Mouse (Mus musculus): ENCODE data around the gene Slc38a7. TPM values are rescaled to one million over a fixed set of nuclear protein-coding genes. Genes with fewer than 3 reads are reported as not detected.

Slc38a7 gene
- polyA plus RNA-seq, 1 experiment from 2014 or later = 13.5 TPM

GRCm38 (mm10) chr8:95816044-95816708, 37.2 kb downstream of the Slc38a7 start:
- Histone ChIP-seq H3K36me3 (no peaks in the 10 kb centered on the region), H3K4me3 (no peak overlapping the region), H3K27me3 (ENCODE audit: insufficient read depth, poor library complexity, severe bottlenecking) (no peaks in the 10 kb centered on the region), H3K27ac (peak overlapping the region; percentile 67; the same call in 1 of the 2 replicates), H3K4me1 (peaks cover 41% of the 10 kb centered on the region), H3K9me3 (no peaks in the 10 kb centered on the region)
- no peak for DNase-seq (ENCODE audit: low spot score)
- 41% methylated on average over 6 of the region's 6 CpGs for WGBS

GRCm38 (mm10) chr8:95810184-95810591, 43.2 kb downstream of the Slc38a7 start:
- Histone ChIP-seq H3K9me3 (no peaks in the 10 kb centered on the region), H3K36me3 (no peaks in the 10 kb centered on the region), H3K27me3 (ENCODE audit: insufficient read depth, poor library complexity, severe bottlenecking) (no peaks in the 10 kb centered on the region), H3K4me1 (peaks cover 36% of the 10 kb centered on the region), H3K27ac (peak overlapping the region; percentile 77), H3K4me3 (no peak overlapping the region)
- DNase-seq (ENCODE audit: low spot score) = no peak
- 13% methylated on average over 3 of the region's 3 CpGs for WGBS

GRCm38 (mm10) chr8:95809116-95809515, 44.2 kb downstream of the Slc38a7 start:
- H3K4me1 ChIP-seq = peaks cover 42% of the 10 kb centered on the region
- no peak overlapping the region for H3K27ac ChIP-seq
- H3K4me3 ChIP-seq = no peak overlapping the region

GRCm38 (mm10) chr8:95808631-95809030, 44.7 kb downstream of the Slc38a7 start:
- Histone ChIP-seq H3K27me3 (ENCODE audit: insufficient read depth, poor library complexity, severe bottlenecking) (no peaks in the 10 kb centered on the region), H3K4me3 (no peak overlapping the region), H3K27ac (no peak overlapping the region), H3K9me3 (no peaks in the 10 kb centered on the region), H3K36me3 (0 out of 2 replicates have a peak, but pooled peaks cover 5% of the 10 kb centered on the region), H3K4me1 (peaks cover 42% of the 10 kb centered on the region)
- no peak for DNase-seq (ENCODE audit: low spot score)
- WGBS = 89% methylated on average over 4 of the region's 4 CpGs

More at GRCm38 (mm10) chr8:95809116-95809515, 44.2 kb downstream of the Slc38a7 start:
- no peak for DNase-seq (ENCODE audit: low spot score)
- H3K27me3 ChIP-seq (ENCODE audit: insufficient read depth, poor library complexity, severe bottlenecking) = no peaks in the 10 kb centered on the region
- 85% methylated on average over 5 of the region's 5 CpGs for WGBS
- H3K36me3 ChIP-seq = 0 out of 2 replicates have a peak, but pooled peaks cover 5% of the 10 kb centered on the region
- H3K9me3 ChIP-seq = no peaks in the 10 kb centered on the region

- WGBS = under 1% methylated on average over 20 of the region's 20 CpGs
- no peaks in the 10 kb centered on the region for H3K27me3 ChIP-seq (ENCODE audit: insufficient read depth, poor library complexity, severe bottlenecking)
- DNase-seq (ENCODE audit: low spot score) = peak; percentile 98
Observed at GRCm38 (mm10) chr8:95807861-95808260, 45.5 kb downstream of the Slc38a7 start.

GRCm38 (mm10) chr8:95807331-95807843, 46.0 kb downstream of the Slc38a7 start, which contains the start of gene Cnot1:
Gene Cnot1, minus strand, starts transcription at chr8:95807464.
- WGBS = under 1% methylated on average over 44 of the region's 44 CpGs
- Histone ChIP-seq H3K27me3 (ENCODE audit: insufficient read depth, poor library complexity, severe bottlenecking) (no peaks in the 10 kb centered on the region), H3K27ac (peak within 1 kb of the TSS; percentile 99), H3K9me3 (no peaks in the 10 kb centered on the region), H3K36me3 (peaks cover 6% of the 10 kb centered on the region; the same call in 1 of the 2 replicates), H3K4me1 (peaks cover 44% of the 10 kb centered on the region), H3K4me3 (peak within 1 kb of the TSS; percentile 99)
- peak; percentile 99 for DNase-seq (ENCODE audit: low spot score)

More at GRCm38 (mm10) chr8:95807861-95808260, 45.5 kb downstream of the Slc38a7 start:
- Histone ChIP-seq H3K36me3 (0 out of 2 replicates have a peak, but pooled peaks cover 5% of the 10 kb centered on the region), H3K4me3 (peak overlapping the region; percentile 99), H3K27ac (peak overlapping the region; percentile 99), H3K4me1 (peaks cover 42% of the 10 kb centered on the region), H3K9me3 (no peaks in the 10 kb centered on the region)

- Histone ChIP-seq H3K27ac (peak overlapping the region; percentile 99), H3K4me1 (peaks cover 44% of the 10 kb centered on the region), H3K9me3 (no peaks in the 10 kb centered on the region), H3K27me3 (ENCODE audit: insufficient read depth, poor library complexity, severe bottlenecking) (no peaks in the 10 kb centered on the region), H3K36me3 (peaks cover 13% of the 10 kb centered on the region), H3K4me3 (peak overlapping the region; percentile 99)
- DNase-seq (ENCODE audit: low spot score) = peak; percentile 86
- WGBS = under 1% methylated on average over 69 of the region's 69 CpGs
Observed at GRCm38 (mm10) chr8:95806461-95807191, 46.7 kb downstream of the Slc38a7 start.

- H3K27ac ChIP-seq = no peak overlapping the region
- no peak for DNase-seq (ENCODE audit: low spot score)
- peaks cover 35% of the 10 kb centered on the region for H3K4me1 ChIP-seq
- no peaks in the 10 kb centered on the region for H3K9me3 ChIP-seq
- peak overlapping the region; percentile 99 for H3K4me3 ChIP-seq
- peaks cover 17% of the 10 kb centered on the region for H3K36me3 ChIP-seq
- 69% methylated on average over 2 of the region's 2 CpGs for WGBS
- H3K27me3 ChIP-seq (ENCODE audit: insufficient read depth, poor library complexity, severe bottlenecking) = no peaks in the 10 kb centered on the region
Observed at GRCm38 (mm10) chr8:95805482-95805881, 47.9 kb downstream of the Slc38a7 start.

- WGBS = 74% methylated on average over 8 of the region's 8 CpGs
Observed at GRCm38 (mm10) chr8:95802231-95802630, 51.1 kb downstream of the Slc38a7 start.

GRCm38 (mm10) chr8:95801476-95802064, 51.8 kb downstream of the Slc38a7 start:
- no peak for DNase-seq (ENCODE audit: low spot score)
- WGBS = 100% methylated on average over 1 of the region's 1 CpGs
- no peaks in the 10 kb centered on the region for H3K27me3 ChIP-seq (ENCODE audit: insufficient read depth, poor library complexity, severe bottlenecking)
- H3K4me3 ChIP-seq = no peak overlapping the region
- peaks cover 31% of the 10 kb centered on the region for H3K4me1 ChIP-seq
- H3K36me3 ChIP-seq = peaks cover 39% of the 10 kb centered on the region
- H3K27ac ChIP-seq = no peak overlapping the region
- no peaks in the 10 kb centered on the region for H3K9me3 ChIP-seq

More at GRCm38 (mm10) chr8:95802231-95802630, 51.1 kb downstream of the Slc38a7 start:
- Histone ChIP-seq H3K4me3 (no peak overlapping the region), H3K9me3 (no peaks in the 10 kb centered on the region), H3K36me3 (peaks cover 35% of the 10 kb centered on the region), H3K27me3 (ENCODE audit: insufficient read depth, poor library complexity, severe bottlenecking) (no peaks in the 10 kb centered on the region), H3K4me1 (peaks cover 31% of the 10 kb centered on the region), H3K27ac (no peak overlapping the region)
- DNase-seq (ENCODE audit: low spot score) = no peak

GRCm38 (mm10) chr8:95800353-95800752, 53.0 kb downstream of the Slc38a7 start:
- peaks cover 21% of the 10 kb centered on the region for H3K4me1 ChIP-seq
- H3K4me3 ChIP-seq = no peak overlapping the region
- no peak overlapping the region for H3K27ac ChIP-seq
- H3K27me3 ChIP-seq (ENCODE audit: insufficient read depth, poor library complexity, severe bottlenecking) = no peaks in the 10 kb centered on the region
- DNase-seq (ENCODE audit: low spot score) = no peak
- H3K36me3 ChIP-seq = peaks cover 48% of the 10 kb centered on the region
- no peaks in the 10 kb centered on the region for H3K9me3 ChIP-seq
- WGBS = 87% methylated on average over 3 of the region's 3 CpGs

- 84% methylated on average over 1 of the region's 1 CpGs for WGBS
- H3K4me1 ChIP-seq = peaks cover 17% of the 10 kb centered on the region
- no peaks in the 10 kb centered on the region for H3K9me3 ChIP-seq
- no peak overlapping the region for H3K4me3 ChIP-seq
- H3K27ac ChIP-seq = no peak overlapping the region
- peaks cover 48% of the 10 kb centered on the region for H3K36me3 ChIP-seq
- no peak for DNase-seq (ENCODE audit: low spot score)
- no peaks in the 10 kb centered on the region for H3K27me3 ChIP-seq (ENCODE audit: insufficient read depth, poor library complexity, severe bottlenecking)
Observed at GRCm38 (mm10) chr8:95799891-95800290, 53.4 kb downstream of the Slc38a7 start.
